Mouse (Mus musculus): Measurements from ENCODE around the gene P2ry14. TPM values are rescaled to one million over a fixed set of nuclear protein-coding genes. Genes with fewer than 3 reads are reported as not detected.
"Not testable (repeated sequence)": the region's sequence is repeated elsewhere in the genome, so short reads cannot be mapped to it uniquely, and the experiment has no call there.

Gene P2ry14
- polyA plus RNA-seq, 1 experiment from 2014 or later: 3.0 TPM

GRCm38 (mm10) chr3:59140941-59141340 is 12.5 kb downstream of the P2ry14 start:
- not testable (repeated sequence) for ATAC-seq (replicated peaks; ENCODE audit: low FRiP score); H3K4me2 ChIP-seq; H3K4me1 ChIP-seq; H3K27me3 ChIP-seq; H3K4me3 ChIP-seq (replicated peaks); H3K36me3 ChIP-seq; H3K27ac ChIP-seq; H3K9me3 ChIP-seq (replicated peaks); H3K9ac ChIP-seq
- 89% methylated on average over 4 of the region's 4 CpGs for WGBS

GRCm38 (mm10) chr3:59140115-59140514 is 13.3 kb downstream of the P2ry14 start:
- Histone ChIP-seq H3K27ac (no peak overlapping the region), H3K4me2 (no peak overlapping the region), H3K9ac (no peak overlapping the region), H3K9me3 (replicated peaks) (no peaks in the 10 kb centered on the region), H3K36me3 (no peaks in the 10 kb centered on the region), H3K27me3 (no peaks in the 10 kb centered on the region), H3K4me3 (replicated peaks) (no peak overlapping the region), H3K4me1 (no peaks in the 10 kb centered on the region)
- no peak for ATAC-seq (replicated peaks; ENCODE audit: low FRiP score)
- 83% methylated on average over 2 of the region's 2 CpGs for WGBS

GRCm38 (mm10) chr3:59139651-59140051 is 13.8 kb downstream of the P2ry14 start:
- Histone ChIP-seq H3K36me3 (no peaks in the 10 kb centered on the region), H3K27me3 (no peaks in the 10 kb centered on the region), H3K27ac (no peak overlapping the region), H3K4me3 (replicated peaks) (no peak overlapping the region), H3K4me1 (no peaks in the 10 kb centered on the region), H3K4me2 (no peak overlapping the region), H3K9ac (no peak overlapping the region), H3K9me3 (replicated peaks) (no peaks in the 10 kb centered on the region)
- no peak for ATAC-seq (replicated peaks; ENCODE audit: low FRiP score)

- H3K9me3 ChIP-seq (replicated peaks): no peaks in the 10 kb centered on the region
- 70% methylated on average over 12 of the region's 12 CpGs for WGBS
- H3K9ac ChIP-seq: no peak overlapping the region
- no peak for ATAC-seq (replicated peaks; ENCODE audit: low FRiP score)
- no peak overlapping the region for H3K4me3 ChIP-seq (replicated peaks)
- H3K4me1 ChIP-seq: no peaks in the 10 kb centered on the region
- no peak overlapping the region for H3K4me2 ChIP-seq
- H3K36me3 ChIP-seq: no peaks in the 10 kb centered on the region
- H3K27me3 ChIP-seq: no peaks in the 10 kb centered on the region
- no peak overlapping the region for H3K27ac ChIP-seq
Measured at GRCm38 (mm10) chr3:59138946-59139468, 14.4 kb downstream of the P2ry14 start.

- Histone ChIP-seq H3K27me3 (no peaks in the 10 kb centered on the region), H3K4me3 (replicated peaks) (no peak overlapping the region), H3K9me3 (replicated peaks) (no peaks in the 10 kb centered on the region), H3K36me3 (no peaks in the 10 kb centered on the region), H3K4me2 (no peak overlapping the region), H3K4me1 (no peaks in the 10 kb centered on the region), H3K27ac (no peak overlapping the region), H3K9ac (no peak overlapping the region)
- ATAC-seq (replicated peaks; ENCODE audit: low FRiP score): no peak
- 75% methylated on average over 5 of the region's 5 CpGs for WGBS
Measured at GRCm38 (mm10) chr3:59135911-59136653, 17.3 kb downstream of the P2ry14 start.

GRCm38 (mm10) chr3:59133189-59133588 is 20.2 kb downstream of the P2ry14 start:
- WGBS: 78% methylated on average over 5 of the region's 5 CpGs
- Histone ChIP-seq H3K4me3 (replicated peaks) (no peak overlapping the region), H3K36me3 (no peaks in the 10 kb centered on the region), H3K4me1 (0 out of 2 replicates have a peak, but pooled peaks cover 5% of the 10 kb centered on the region), H3K9ac (no peak overlapping the region), H3K4me2 (no peak overlapping the region), H3K27ac (no peak overlapping the region), H3K27me3 (no peaks in the 10 kb centered on the region), H3K9me3 (replicated peaks) (no peaks in the 10 kb centered on the region)
- no peak for ATAC-seq (replicated peaks; ENCODE audit: low FRiP score)

GRCm38 (mm10) chr3:59131966-59132365 is 21.5 kb downstream of the P2ry14 start:
- 0 out of 2 replicates have a peak, but pooled peaks cover 5% of the 10 kb centered on the region for H3K4me1 ChIP-seq
- WGBS: 83% methylated on average over 4 of the region's 4 CpGs
- no peaks in the 10 kb centered on the region for H3K36me3 ChIP-seq
- no peak overlapping the region for H3K4me3 ChIP-seq (replicated peaks)
- no peak overlapping the region for H3K27ac ChIP-seq
- H3K9me3 ChIP-seq (replicated peaks): no peaks in the 10 kb centered on the region
- H3K27me3 ChIP-seq: no peaks in the 10 kb centered on the region
- no peak for ATAC-seq (replicated peaks; ENCODE audit: low FRiP score)
- no peak overlapping the region for H3K4me2 ChIP-seq
- no peak overlapping the region for H3K9ac ChIP-seq

GRCm38 (mm10) chr3:59131081-59131480 is 22.3 kb downstream of the P2ry14 start:
- no peak overlapping the region for H3K9ac ChIP-seq
- H3K36me3 ChIP-seq: no peaks in the 10 kb centered on the region
- H3K4me3 ChIP-seq (replicated peaks): no peak overlapping the region
- 60% methylated on average over 4 of the region's 4 CpGs for WGBS
- no peaks in the 10 kb centered on the region for H3K9me3 ChIP-seq (replicated peaks)
- H3K27ac ChIP-seq: no peak overlapping the region
- no peak for ATAC-seq (replicated peaks; ENCODE audit: low FRiP score)
- 0 out of 2 replicates have a peak, but pooled peaks cover 5% of the 10 kb centered on the region for H3K4me1 ChIP-seq
- no peaks in the 10 kb centered on the region for H3K27me3 ChIP-seq
- no peak overlapping the region for H3K4me2 ChIP-seq

GRCm38 (mm10) chr3:59130431-59130830 is 23.0 kb downstream of the P2ry14 start:
- no peak overlapping the region for H3K4me2 ChIP-seq
- no peak for ATAC-seq (replicated peaks; ENCODE audit: low FRiP score)
- H3K9ac ChIP-seq: no peak overlapping the region
- no peaks in the 10 kb centered on the region for H3K9me3 ChIP-seq (replicated peaks)
- H3K27me3 ChIP-seq: no peaks in the 10 kb centered on the region
- peaks cover 5% of the 10 kb centered on the region; the same call in 1 of the 2 replicates for H3K4me1 ChIP-seq
- no peaks in the 10 kb centered on the region for H3K36me3 ChIP-seq
- no peak overlapping the region for H3K27ac ChIP-seq
- H3K4me3 ChIP-seq (replicated peaks): no peak overlapping the region
- WGBS: 35% methylated on average over 8 of the region's 8 CpGs

- H3K4me3 ChIP-seq (replicated peaks): no peak overlapping the region
- no peak for ATAC-seq (replicated peaks; ENCODE audit: low FRiP score)
- H3K36me3 ChIP-seq: no peaks in the 10 kb centered on the region
- WGBS: 78% methylated on average over 3 of the region's 3 CpGs
- peaks cover 5% of the 10 kb centered on the region; the same call in 1 of the 2 replicates for H3K4me1 ChIP-seq
- no peak overlapping the region for H3K9ac ChIP-seq
- H3K27ac ChIP-seq: no peak overlapping the region
- H3K9me3 ChIP-seq (replicated peaks): no peaks in the 10 kb centered on the region
- no peak overlapping the region for H3K4me2 ChIP-seq
- no peaks in the 10 kb centered on the region for H3K27me3 ChIP-seq
Measured at GRCm38 (mm10) chr3:59129547-59129946, 23.9 kb downstream of the P2ry14 start.

GRCm38 (mm10) chr3:59128681-59129080 is 24.7 kb downstream of the P2ry14 start:
- no peaks in the 10 kb centered on the region for H3K36me3 ChIP-seq
- no peaks in the 10 kb centered on the region for H3K27me3 ChIP-seq
- H3K4me2 ChIP-seq: no peak overlapping the region
- ATAC-seq (replicated peaks; ENCODE audit: low FRiP score): no peak
- H3K4me1 ChIP-seq: peaks cover 5% of the 10 kb centered on the region; the same call in 1 of the 2 replicates
- H3K9ac ChIP-seq: no peak overlapping the region
- no peak overlapping the region for H3K27ac ChIP-seq
- H3K9me3 ChIP-seq (replicated peaks): no peaks in the 10 kb centered on the region
- 84% methylated on average over 20 of the region's 20 CpGs for WGBS
- H3K4me3 ChIP-seq (replicated peaks): no peak overlapping the region

GRCm38 (mm10) chr3:59125783-59126555 is 27.4 kb downstream of the P2ry14 start:
- WGBS: 36% methylated on average over 7 of the region's 7 CpGs
- Histone ChIP-seq H3K9ac (no peak overlapping the region), H3K27ac (no peak overlapping the region), H3K36me3 (no peaks in the 10 kb centered on the region), H3K27me3 (no peaks in the 10 kb centered on the region), H3K4me1 (peaks cover 10% of the 10 kb centered on the region), H3K9me3 (replicated peaks) (no peaks in the 10 kb centered on the region), H3K4me3 (replicated peaks) (no peak overlapping the region), H3K4me2 (no peak overlapping the region)
- no peak for ATAC-seq (replicated peaks; ENCODE audit: low FRiP score)
